Mouse (Mus musculus) liver, embryonic 14.5 days (tissue): Measurements from ENCODE around the gene Catspere2.

Experiments used
- CTCF ChIP-seq: IDR thresholded peaks from 2 replicates; pipeline ENCODE4 v1.5.1; 2016; ENCODE audit warnings: antibody characterized with exemption, low read depth, control low read depth
- EP300 ChIP-seq: IDR thresholded peaks from 2 replicates; pipeline ENCODE4 v1.6.1; 2016; ENCODE audit warnings: antibody characterized with exemption, low read depth

DNA sequence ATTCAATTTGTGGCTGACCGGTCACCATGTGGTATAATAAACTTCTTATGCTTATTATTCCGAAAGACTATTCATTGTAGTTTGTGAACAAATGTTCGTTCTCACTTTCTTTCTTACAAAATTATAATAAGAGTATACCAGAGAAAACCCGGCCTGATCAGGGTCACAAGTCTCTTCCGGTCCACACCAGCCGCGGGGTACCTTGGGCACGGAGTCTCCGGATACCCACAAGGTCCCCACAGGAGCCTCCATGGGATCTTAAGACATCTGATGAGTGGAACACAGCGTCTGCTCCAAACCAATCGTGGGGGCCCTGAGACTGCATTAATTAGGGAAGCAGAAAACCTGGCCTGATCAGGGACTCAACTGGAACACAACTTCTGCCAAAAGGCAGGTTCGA lies 151.1 kb downstream of the Catspere2 start:
- TF ChIP-seq CTCF (no peak), EP300 (no peak)
